Mouse (Mus musculus): ENCODE measurements around the gene Podxl. TPM values are rescaled to one million over a fixed set of nuclear protein-coding genes. Genes with fewer than 3 reads are reported as not detected.
A peak's percentile ranks its signal among the peaks of the same experiment; 100 is the strongest.

Podxl gene
- polyA plus RNA-seq, 1 experiment: not detected

DNA sequence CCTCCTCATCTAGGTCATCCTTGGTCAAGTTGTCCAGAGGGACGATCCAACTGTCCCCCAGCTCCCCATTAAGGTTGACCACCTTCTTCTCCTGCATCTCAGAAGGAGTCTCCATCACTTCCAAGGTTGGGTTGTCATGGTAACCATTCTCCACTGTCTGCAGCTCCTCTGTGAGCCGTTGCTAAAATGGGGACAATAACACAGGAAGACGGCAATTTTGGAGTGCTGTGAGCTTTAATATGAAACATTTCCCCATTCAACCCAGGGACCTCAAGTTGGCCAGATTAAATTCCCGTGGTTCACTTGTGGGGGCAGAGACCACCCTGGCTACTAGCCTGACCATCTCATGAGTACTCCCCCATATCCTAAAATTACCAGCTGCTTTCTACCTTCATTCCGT is 40.7 kb downstream of the Podxl start:
- no peak for TF ChIP-seq POLR2A (IDR thresholded peaks at IDR 0.05; ENCODE audit: insufficient read depth, low read depth, low read length)
- no peak for TF ChIP-seq CTCF (IDR thresholded peaks at IDR 0.05; ENCODE audit: insufficient read depth, low read depth, low read length)
- H3K4me3 ChIP-seq (ENCODE audit: insufficient read depth, low read depth, low read length): no peak overlapping the region
- H3K4me1 ChIP-seq (ENCODE audit: control insufficient read depth, insufficient read depth, low read length): peaks cover 15% of the 10 kb centered on the region
- WGBS: 22% methylated on average over 5 of the region's 5 CpGs
- H3K27ac ChIP-seq (ENCODE audit: insufficient read depth, low read depth, low read length): 0 out of 2 replicates have a peak overlapping the region, but pooled peaks have one; percentile 33

DNA sequence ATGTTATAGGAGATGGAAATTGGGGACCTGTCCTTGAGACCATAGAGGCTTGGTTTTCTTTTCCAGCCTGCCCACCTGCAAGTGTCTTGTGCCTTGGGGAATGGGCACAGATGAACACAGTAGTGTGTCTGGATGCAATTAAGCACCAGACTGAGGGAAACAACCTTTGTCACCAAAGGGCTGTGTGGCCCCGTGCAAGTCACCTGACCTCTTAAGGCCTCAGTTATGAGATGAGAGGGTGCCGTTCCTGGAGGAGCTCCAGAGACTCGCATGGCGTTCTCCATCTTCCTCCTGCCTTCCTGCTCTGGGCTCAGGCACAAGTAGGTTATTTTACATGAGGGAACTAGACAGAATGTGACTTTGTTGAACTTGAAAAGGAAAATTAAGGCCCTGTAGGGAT is 41.3 kb downstream of the Podxl start:
- no peak overlapping the region for H3K4me3 ChIP-seq (ENCODE audit: insufficient read depth, low read depth, low read length)
- H3K4me1 ChIP-seq (ENCODE audit: control insufficient read depth, insufficient read depth, low read length): peaks cover 19% of the 10 kb centered on the region
- no peak for TF ChIP-seq CTCF (IDR thresholded peaks at IDR 0.05; ENCODE audit: insufficient read depth, low read depth, low read length)
- no peak for TF ChIP-seq POLR2A (IDR thresholded peaks at IDR 0.05; ENCODE audit: insufficient read depth, low read depth, low read length)
- WGBS: 81% methylated on average over 4 of the region's 4 CpGs
- no peak overlapping the region for H3K27ac ChIP-seq (ENCODE audit: insufficient read depth, low read depth, low read length)

DNA sequence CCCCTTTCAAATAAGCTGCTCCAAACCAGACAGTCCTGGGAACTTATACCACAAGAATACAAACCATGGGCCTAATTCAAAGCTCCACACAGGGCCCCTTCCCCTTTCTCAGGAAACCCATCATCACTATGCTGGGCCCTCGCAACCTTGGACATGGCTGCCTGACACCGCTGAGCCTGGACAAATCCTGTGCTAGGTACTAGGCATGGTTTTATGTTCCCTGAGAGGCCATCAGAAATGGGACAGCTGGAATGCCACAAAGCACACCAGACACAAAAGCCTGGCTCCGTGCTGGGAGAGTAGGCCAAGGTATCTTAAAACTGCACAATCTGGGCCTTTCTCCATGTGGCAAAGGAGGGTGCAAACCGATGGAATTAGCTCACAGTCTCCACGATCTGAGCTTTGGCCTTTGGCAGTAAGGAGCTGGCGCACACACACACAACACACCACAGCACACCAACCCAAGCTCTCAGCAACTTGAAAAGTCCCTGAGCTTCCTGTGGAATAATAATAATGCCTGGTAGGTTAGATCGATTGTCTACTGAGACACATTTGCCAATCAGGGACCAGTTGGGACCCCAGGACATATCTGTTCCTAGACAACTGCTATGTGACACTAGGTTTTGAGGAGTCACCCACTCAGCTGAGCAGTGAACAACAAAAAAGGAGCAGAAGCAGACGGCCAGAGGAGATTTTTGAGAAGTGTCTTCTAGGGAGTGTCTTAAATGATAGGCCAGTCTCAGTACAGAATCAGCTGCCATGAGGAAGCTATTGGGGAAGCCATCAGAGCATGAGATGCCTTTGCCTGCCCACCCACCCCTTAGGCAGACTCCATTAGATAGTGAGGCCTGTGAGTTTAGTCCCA is 42.1 kb downstream of the Podxl start:
- WGBS: 73% methylated on average over 8 of the region's 8 CpGs
- no peak overlapping the region for H3K27ac ChIP-seq (ENCODE audit: insufficient read depth, low read depth, low read length)
- TF ChIP-seq CTCF (IDR thresholded peaks at IDR 0.05; ENCODE audit: insufficient read depth, low read depth, low read length) (no peak), POLR2A (IDR thresholded peaks at IDR 0.05; ENCODE audit: insufficient read depth, low read depth, low read length) (no peak)
- no peak overlapping the region for H3K4me3 ChIP-seq (ENCODE audit: insufficient read depth, low read depth, low read length)
- peaks cover 21% of the 10 kb centered on the region for H3K4me1 ChIP-seq (ENCODE audit: control insufficient read depth, insufficient read depth, low read length)

DNA sequence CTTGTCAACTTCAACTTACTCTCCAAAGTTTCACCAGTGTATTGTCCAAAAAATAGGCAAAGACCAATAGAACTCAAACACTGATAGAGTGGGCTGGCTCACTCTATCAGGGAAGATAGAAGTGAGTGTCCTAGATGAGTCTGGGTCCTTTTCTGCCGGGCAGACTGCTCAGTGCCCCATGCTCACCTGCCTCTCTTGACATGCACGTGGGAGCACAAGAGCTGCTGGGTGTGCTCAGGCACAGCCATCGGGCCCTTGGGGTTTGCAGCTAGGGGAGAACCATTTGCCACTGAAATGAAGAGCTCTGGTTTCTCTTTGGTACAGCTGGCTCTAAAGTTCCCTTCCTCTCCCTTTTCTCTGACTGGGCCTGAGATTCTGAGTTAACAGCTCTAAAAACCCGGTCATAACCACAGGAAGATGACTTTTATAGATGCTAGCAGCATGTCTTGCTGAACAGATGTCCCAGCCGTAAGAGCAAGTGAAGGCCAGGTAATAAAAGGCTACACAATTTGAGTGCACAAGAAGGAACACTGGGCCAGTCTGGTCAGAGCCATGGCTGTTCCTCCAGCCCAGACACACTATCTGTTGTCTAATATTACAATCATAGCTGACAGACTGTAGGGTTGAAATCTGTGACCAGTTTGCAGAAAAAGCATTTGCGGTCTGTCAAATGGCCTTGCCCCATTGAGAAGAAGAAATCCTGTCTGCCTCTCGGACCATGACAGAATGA is 43.1 kb downstream of the Podxl start:
- no peak overlapping the region for H3K27ac ChIP-seq (ENCODE audit: insufficient read depth, low read depth, low read length)
- 69% methylated on average over 7 of the region's 7 CpGs for whole genome bisulfite sequencing
- H3K4me3 ChIP-seq (ENCODE audit: insufficient read depth, low read depth, low read length): no peak overlapping the region
- H3K4me1 ChIP-seq (ENCODE audit: control insufficient read depth, insufficient read depth, low read length): peaks cover 21% of the 10 kb centered on the region
- no peak for TF ChIP-seq CTCF (IDR thresholded peaks at IDR 0.05; ENCODE audit: insufficient read depth, low read depth, low read length)
- no peak for TF ChIP-seq POLR2A (IDR thresholded peaks at IDR 0.05; ENCODE audit: insufficient read depth, low read depth, low read length)

DNA sequence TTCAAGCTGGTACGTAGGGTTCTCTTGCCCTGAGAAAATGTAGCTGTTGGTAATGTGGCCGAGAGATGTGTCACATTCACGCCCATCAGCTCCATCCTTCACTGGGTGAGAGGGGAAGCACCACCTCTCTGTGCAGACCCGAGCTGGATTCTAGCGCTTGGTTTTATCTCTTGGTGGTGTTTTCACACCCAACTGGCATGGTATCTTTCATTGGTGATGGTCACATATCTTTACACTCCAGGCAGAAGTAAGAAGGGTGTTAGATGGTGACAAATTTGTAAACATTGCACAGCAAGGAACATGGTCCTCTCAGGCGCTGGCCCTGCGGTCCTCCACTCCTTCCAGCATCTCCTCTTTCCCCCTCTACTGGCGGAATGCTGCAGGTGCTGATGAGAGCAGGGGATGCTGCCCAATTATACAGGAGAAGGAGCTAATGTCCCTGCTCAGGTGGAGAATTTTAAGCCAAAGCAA is 44.7 kb downstream of the Podxl start:
- 77% methylated on average over 8 of the region's 8 CpGs for WGBS
- TF ChIP-seq CTCF (IDR thresholded peaks at IDR 0.05; ENCODE audit: insufficient read depth, low read depth, low read length): no peak
- no peak for TF ChIP-seq POLR2A (IDR thresholded peaks at IDR 0.05; ENCODE audit: insufficient read depth, low read depth, low read length)
- Histone ChIP-seq H3K4me1 (ENCODE audit: control insufficient read depth, insufficient read depth, low read length) (peaks cover 18% of the 10 kb centered on the region), H3K4me3 (ENCODE audit: insufficient read depth, low read depth, low read length) (no peak overlapping the region), H3K27ac (ENCODE audit: insufficient read depth, low read depth, low read length) (no peak overlapping the region)

DNA sequence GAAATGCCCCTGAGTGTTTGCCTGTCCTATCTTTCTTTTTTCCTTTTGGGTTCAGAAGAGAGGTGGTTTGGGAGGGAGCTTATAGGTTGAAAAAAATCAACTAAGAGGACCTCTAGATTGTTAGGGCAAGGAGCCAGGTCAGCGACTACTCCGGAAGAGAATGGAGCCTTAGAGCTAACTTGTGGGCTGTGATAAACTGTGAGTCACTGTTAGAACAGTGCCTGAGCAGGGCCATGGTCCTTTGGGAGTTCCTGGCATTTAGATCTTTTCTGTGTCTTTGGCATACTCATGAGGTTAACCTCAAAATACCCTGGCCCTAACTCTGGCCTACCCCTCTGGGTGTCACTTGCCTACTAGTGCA is 45.5 kb downstream of the Podxl start:
- Histone ChIP-seq H3K4me1 (ENCODE audit: control insufficient read depth, insufficient read depth, low read length) (peaks cover 15% of the 10 kb centered on the region), H3K4me3 (ENCODE audit: insufficient read depth, low read depth, low read length) (no peak overlapping the region), H3K27ac (ENCODE audit: insufficient read depth, low read depth, low read length) (peak overlapping the region; percentile 12; the same call in 1 of the 2 replicates)
- WGBS: 27% methylated on average over 2 of the region's 2 CpGs
- TF ChIP-seq POLR2A (IDR thresholded peaks at IDR 0.05; ENCODE audit: insufficient read depth, low read depth, low read length) (no peak), CTCF (IDR thresholded peaks at IDR 0.05; ENCODE audit: insufficient read depth, low read depth, low read length) (no peak)

DNA sequence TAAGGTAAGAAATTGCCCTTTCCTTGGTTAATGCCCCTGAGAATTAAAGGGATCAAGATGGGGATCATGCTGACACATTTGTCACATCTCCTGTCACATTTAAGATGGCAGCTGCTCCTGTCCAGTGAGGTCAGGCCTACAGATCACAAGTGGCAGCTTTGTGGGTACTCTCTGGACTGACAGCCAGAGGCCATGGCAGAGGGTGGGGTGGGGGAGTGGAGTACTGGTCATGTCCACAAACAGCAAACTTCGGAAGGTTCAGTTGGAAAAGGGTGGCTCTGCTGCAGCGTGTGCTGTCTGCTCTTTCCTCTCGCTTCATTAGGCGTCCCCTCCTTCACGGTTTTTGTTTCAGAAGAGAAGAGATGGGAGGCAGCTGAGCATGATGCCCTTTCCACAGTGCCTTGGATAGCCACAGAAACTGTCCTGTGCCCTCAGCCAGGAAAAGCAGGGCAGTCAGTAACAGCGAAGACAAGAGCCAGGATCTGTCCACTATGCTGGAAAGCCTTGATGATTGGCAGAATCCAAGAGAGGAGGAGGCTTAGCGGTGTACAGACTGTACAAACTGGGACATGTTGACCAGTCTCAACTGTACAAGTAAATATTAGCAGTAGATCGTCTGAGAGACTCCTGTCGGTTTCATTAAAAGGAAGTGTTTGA is 46.0 kb downstream of the Podxl start:
- WGBS: 51% methylated on average over 9 of the region's 9 CpGs
- no peak overlapping the region for H3K4me3 ChIP-seq (ENCODE audit: insufficient read depth, low read depth, low read length)
- peaks cover 11% of the 10 kb centered on the region for H3K4me1 ChIP-seq (ENCODE audit: control insufficient read depth, insufficient read depth, low read length)
- TF ChIP-seq POLR2A (IDR thresholded peaks at IDR 0.05; ENCODE audit: insufficient read depth, low read depth, low read length) (no peak), CTCF (IDR thresholded peaks at IDR 0.05; ENCODE audit: insufficient read depth, low read depth, low read length) (no peak)
- peak overlapping the region; percentile 12; the same call in 1 of the 2 replicates for H3K27ac ChIP-seq (ENCODE audit: insufficient read depth, low read depth, low read length)

DNA sequence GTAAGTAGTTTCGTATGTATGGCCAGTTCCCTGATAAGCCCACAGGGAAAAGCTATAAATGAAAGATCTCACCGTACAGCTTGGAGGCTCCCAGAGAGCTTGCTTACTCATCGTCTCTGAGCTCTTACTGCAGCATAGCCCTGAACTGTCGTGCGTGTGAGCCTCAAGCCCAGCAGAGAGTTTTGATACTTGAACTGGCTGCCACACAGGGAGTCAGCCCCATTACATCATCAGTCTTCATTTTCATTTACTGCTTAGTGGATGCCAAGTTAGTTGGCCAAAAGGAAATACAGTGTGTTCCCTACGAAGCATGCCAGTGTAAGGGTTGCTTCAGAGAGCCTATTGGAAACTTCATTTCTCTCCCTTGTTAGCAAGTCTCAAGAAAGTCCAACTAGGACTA is 50.1 kb downstream of the Podxl start:
- no peak for TF ChIP-seq POLR2A (IDR thresholded peaks at IDR 0.05; ENCODE audit: insufficient read depth, low read depth, low read length)
- TF ChIP-seq CTCF (IDR thresholded peaks at IDR 0.05; ENCODE audit: insufficient read depth, low read depth, low read length): no peak
- Histone ChIP-seq H3K4me1 (ENCODE audit: control insufficient read depth, insufficient read depth, low read length) (peaks cover 7% of the 10 kb centered on the region), H3K4me3 (ENCODE audit: insufficient read depth, low read depth, low read length) (no peak overlapping the region), H3K27ac (ENCODE audit: insufficient read depth, low read depth, low read length) (no peak overlapping the region)
- 44% methylated on average over 6 of the region's 6 CpGs for WGBS
